Comparison of ENCODE assay signal across 18 mouse cellular contexts in the genomic region with DNA sequence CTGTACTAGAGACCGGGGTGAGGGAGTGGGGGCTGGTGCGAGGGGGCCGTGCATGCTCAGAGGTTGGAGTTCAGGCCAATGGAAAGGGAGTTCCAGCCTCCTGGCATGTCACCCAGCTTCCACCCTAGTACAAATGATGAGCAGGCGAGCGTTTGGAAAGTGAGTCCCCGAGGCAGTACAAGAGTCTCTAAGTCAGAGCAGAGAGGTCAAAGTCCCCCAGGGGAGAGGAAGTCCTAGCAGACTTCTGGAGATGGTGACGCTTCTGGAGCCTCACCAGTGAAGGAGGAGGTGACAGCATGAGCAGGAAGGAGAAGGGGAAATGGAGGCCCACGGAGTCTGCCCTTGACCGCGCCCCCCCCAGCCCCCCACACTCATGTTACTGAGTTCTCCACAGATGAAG. TPM values are rescaled to one million over a fixed set of nuclear protein-coding genes. Genes with fewer than 3 reads are reported as not detected.
A peak's percentile ranks its signal among the peaks of the same experiment; 100 is the strongest.
DNase-seq lines count a peak whose midpoint lies in the region; ATAC-seq lines count a peak whose summit lies in the region.
"Had no signal": no experiment of that assay in that cellular context is flagged by ENCODE, and none has a peak within 500 bp of the region (broad histone marks: within the 10 kb centered on the region; RNA-seq: fewer than 3 reads in every experiment).

No protein-coding gene starts in this region.

- H3K4me3 ChIP-seq in hindbrain, embryonic 10.5 days, result no peak overlapping the region
- no peak overlapping the region for H3K4me3 ChIP-seq in hindbrain, embryonic 12.5 days
- H3K4me3 ChIP-seq in embryonic facial prominence, embryonic 10.5 days, result no peak overlapping the region
- H3K4me3 ChIP-seq in intestine, embryonic 16.5 days (ENCODE audit: low read length), result no peak overlapping the region
- H3K4me3 ChIP-seq: embryonic facial prominence, embryonic 13.5 days; forebrain, embryonic 12.5 days; heart, adult 2 months; layer of hippocampus, adult 2 months; left cerebral cortex, adult 2 months; limb, embryonic 15.5 days; lung, embryonic 15.5 days; myocyte had no signal

- H3K36me3 ChIP-seq in hindbrain, embryonic 10.5 days, result no peaks in the 10 kb centered on the region
- no peaks in the 10 kb centered on the region for H3K36me3 ChIP-seq in hindbrain, embryonic 12.5 days
- no peaks in the 10 kb centered on the region for H3K36me3 ChIP-seq in embryonic facial prominence, embryonic 10.5 days (replicated peaks)
- H3K36me3 ChIP-seq in intestine, embryonic 16.5 days (ENCODE audit: control insufficient read depth, insufficient read depth, low read length), result no peaks in the 10 kb centered on the region
- H3K36me3 ChIP-seq: embryonic facial prominence, embryonic 13.5 days; forebrain, embryonic 12.5 days; limb, embryonic 15.5 days; lung, embryonic 15.5 days had no signal

- H3K27ac ChIP-seq in hindbrain, embryonic 10.5 days, result peak overlapping the region; percentile 62; the same call in 1 of the 2 replicates
- no peak overlapping the region for H3K27ac ChIP-seq in hindbrain, embryonic 12.5 days
- 0 out of 2 replicates have a peak overlapping the region, but pooled peaks have one; percentile 6 for H3K27ac ChIP-seq in embryonic facial prominence, embryonic 10.5 days (replicated peaks)
- no peak overlapping the region for H3K27ac ChIP-seq in intestine, embryonic 16.5 days (ENCODE audit: low read length)
- H3K27ac ChIP-seq: embryonic facial prominence, embryonic 13.5 days; forebrain, embryonic 12.5 days; heart, adult 2 months; layer of hippocampus, adult 2 months; left cerebral cortex, adult 2 months; limb, embryonic 15.5 days; lung, embryonic 15.5 days had no signal

- DNase-seq in hindbrain, embryonic 10.5 days (ENCODE audit: low spot score), result no peak
- DNase-seq in embryonic facial prominence, embryonic 10.5 days (ENCODE audit: low spot score), result no peak
- peak; percentile 29 to 62 for DNase-seq in kidney, postnatal 25 days
- no peak for DNase-seq in adipocyte (ENCODE audit: low spot score)
- DNase-seq in urinary bladder, postnatal 14 days (ENCODE audit: low spot score), result no peak
- DNase-seq: cerebellum, postnatal 10 days; right cerebral cortex, adult 18-20 months had no signal

- 43% methylated on average over 10 of the region's 10 CpGs for WGBS in hindbrain, embryonic 10.5 days
- WGBS in hindbrain, embryonic 12.5 days, result 40% methylated on average over 10 of the region's 10 CpGs
- WGBS in embryonic facial prominence, embryonic 10.5 days, result 48% methylated on average over 10 of the region's 10 CpGs
- 51% methylated on average over 10 of the region's 10 CpGs for WGBS in intestine, embryonic 16.5 days

- peaks cover 16% of the 10 kb centered on the region for H3K4me1 ChIP-seq in hindbrain, embryonic 10.5 days (replicated peaks)
- peaks cover 5% of the 10 kb centered on the region for H3K4me1 ChIP-seq in hindbrain, embryonic 12.5 days
- H3K4me1 ChIP-seq in embryonic facial prominence, embryonic 10.5 days, result peaks cover 14% of the 10 kb centered on the region
- peaks cover 5% of the 10 kb centered on the region; the same call in 1 of the 2 replicates for H3K4me1 ChIP-seq in intestine, embryonic 16.5 days (ENCODE audit: control insufficient read depth, insufficient read depth, low read length)
- H3K4me1 ChIP-seq: embryonic facial prominence, embryonic 13.5 days; forebrain, embryonic 12.5 days; limb, embryonic 15.5 days; lung, embryonic 15.5 days had no signal

- H3K9me3 ChIP-seq in hindbrain, embryonic 10.5 days, result 0 out of 2 replicates have a peak, but pooled peaks cover 5% of the 10 kb centered on the region
- H3K9me3 ChIP-seq in hindbrain, embryonic 12.5 days (replicated peaks), result no peaks in the 10 kb centered on the region
- H3K9me3 ChIP-seq in embryonic facial prominence, embryonic 10.5 days, result no peaks in the 10 kb centered on the region
- H3K9me3 ChIP-seq in intestine, embryonic 16.5 days (ENCODE audit: control insufficient read depth, low read length), result no peaks in the 10 kb centered on the region
- H3K9me3 ChIP-seq: embryonic facial prominence, embryonic 13.5 days; forebrain, embryonic 12.5 days; limb, embryonic 15.5 days; lung, embryonic 15.5 days had no signal

- ATAC-seq in hindbrain, embryonic 12.5 days (ENCODE audit: low FRiP score), result no peak
- peak; percentile 84 for ATAC-seq in intestine, embryonic 16.5 days
- ATAC-seq: hindbrain, embryonic 16.5 days had no signal

- no peak overlapping the region for H3K9ac ChIP-seq in hindbrain, embryonic 12.5 days
- H3K9ac ChIP-seq in intestine, embryonic 16.5 days (ENCODE audit: low read depth, low read length), result no peak overlapping the region
- H3K9ac ChIP-seq: embryonic facial prominence, embryonic 13.5 days; forebrain, embryonic 12.5 days; limb, embryonic 15.5 days; lung, embryonic 15.5 days had no signal

- peaks cover 21% of the 10 kb centered on the region for H3K27me3 ChIP-seq in hindbrain, embryonic 10.5 days (ENCODE audit: insufficient read depth, poor library complexity, severe bottlenecking)
- H3K27me3 ChIP-seq in hindbrain, embryonic 12.5 days, result peaks cover 32% of the 10 kb centered on the region
- H3K27me3 ChIP-seq in embryonic facial prominence, embryonic 10.5 days (replicated peaks; ENCODE audit: low read depth, poor library complexity, severe bottlenecking), result no peaks in the 10 kb centered on the region; the same call in 1 of the 2 replicates
- no peaks in the 10 kb centered on the region for H3K27me3 ChIP-seq in intestine, embryonic 16.5 days (replicated peaks; ENCODE audit: control insufficient read depth, insufficient read depth, low read length)
- H3K27me3 ChIP-seq: embryonic facial prominence, embryonic 13.5 days; forebrain, embryonic 12.5 days; limb, embryonic 15.5 days; lung, embryonic 15.5 days had no signal

- H3K4me2 ChIP-seq in hindbrain, embryonic 12.5 days (replicated peaks), result no peak overlapping the region
- H3K4me2 ChIP-seq in intestine, embryonic 16.5 days (ENCODE audit: low read depth, low read length), result no peak overlapping the region
- H3K4me2 ChIP-seq: embryonic facial prominence, embryonic 13.5 days; forebrain, embryonic 12.5 days; limb, embryonic 15.5 days; lung, embryonic 15.5 days had no signal

RNA-seq across cellular contexts. Expression of gene Fam241b, which starts 18.7 kb away (rescaled TPM):
- polyA plus RNA-seq in hindbrain, embryonic 10.5 days (2016; fragmentation: Nextera tagmentation; extraction: Ambion mirVana), result 22.7 and 23.0 TPM in 2 replicates
- polyA plus RNA-seq in hindbrain, embryonic 12.5 days (2016; fragmentation: Nextera tagmentation; extraction: Ambion mirVana), result 47.5 and 50.0 TPM in 2 replicates
- polyA plus RNA-seq in embryonic facial prominence, embryonic 10.5 days (2016; fragmentation: Nextera tagmentation; extraction: Ambion mirVana), result 17.4 and 18.0 TPM in 2 replicates
- polyA plus RNA-seq in intestine, embryonic 16.5 days (2015; fragmentation: Nextera tagmentation; extraction: Ambion mirVana), result 42.4 and 43.1 TPM in 2 replicates

RNA-seq across cellular contexts. Expression of gene Neurog3, which starts 29.5 kb away (rescaled TPM):
- polyA plus RNA-seq in hindbrain, embryonic 10.5 days (2016; fragmentation: Nextera tagmentation; extraction: Ambion mirVana), result 2.1 and 3.5 TPM in 2 replicates
- polyA plus RNA-seq in hindbrain, embryonic 12.5 days (2016; fragmentation: Nextera tagmentation; extraction: Ambion mirVana), result 0.70 and 0.83 TPM in 2 replicates
- 0.88 and 0.98 TPM in 2 replicates for polyA plus RNA-seq in embryonic facial prominence, embryonic 10.5 days (2016; fragmentation: Nextera tagmentation; extraction: Ambion mirVana)
- 6.1 and 6.3 TPM in 2 replicates for polyA plus RNA-seq in intestine, embryonic 16.5 days (2015; fragmentation: Nextera tagmentation; extraction: Ambion mirVana)
- polyA plus RNA-seq: embryonic facial prominence, embryonic 13.5 days; heart, adult 2 months; hindbrain, embryonic 16.5 days; limb, embryonic 15.5 days; lung, embryonic 15.5 days; myocyte had no signal

Comparison
In these comparisons a context has a peak if more than half of its experiments do, and no peak if none do; other contexts are left out.
1. H3K27ac ChIP-seq: peak in hindbrain, embryonic 10.5 days (single experiment) and embryonic facial prominence, embryonic 10.5 days (single experiment); none in hindbrain, embryonic 12.5 days (single experiment) and intestine, embryonic 16.5 days (single experiment).
2. DNase-seq: peak in kidney, postnatal 25 days (2 of 2); none in hindbrain, embryonic 10.5 days (single experiment), embryonic facial prominence, embryonic 10.5 days (single experiment), adipocyte (single experiment) and urinary bladder, postnatal 14 days (single experiment).